Mouse (Mus musculus) liver, embryonic 16.5 days (tissue): ENCODE results near the gene Trip6. TPM values are rescaled to one million over a fixed set of nuclear protein-coding genes. Genes with fewer than 3 reads are reported as not detected.

Experiments used
- ATAC-seq: fragments of 200-750 bp; cut with Nextera tagmentation; 2 replicates; pipeline ENCODE4 v1.8.0; 2017; ENCODE audit warnings: low read depth, mild to moderate bottlenecking, moderate number of reproducible peaks, moderate library complexity
- H3K27ac ChIP-seq: fragments of 300-500 bp; sonication (generic); 2 replicates; pipeline ENCODE4 v1.5.1; 2014; ENCODE audit warnings: mild to moderate bottlenecking, low read length
- H3K27me3 ChIP-seq: fragments of 300-500 bp; sonication (generic); 2 replicates; pipeline ENCODE4 v1.6.1; 2014; ENCODE audit warnings: low read depth, low read length, mixed read lengths; ENCODE audit not compliant: control insufficient read depth, insufficient read depth
- H3K36me3 ChIP-seq: fragments of 300-500 bp; sonication (generic); 2 replicates; pipeline ENCODE4 v1.6.1; 2014; ENCODE audit warnings: mild to moderate bottlenecking; ENCODE audit not compliant: control insufficient read depth, insufficient read depth
- H3K4me1 ChIP-seq: fragments of 300-500 bp; sonication (generic); 2 replicates; pipeline ENCODE4 v1.6.1; 2014; ENCODE audit warnings: low read depth, low read length, mixed read lengths; ENCODE audit not compliant: control insufficient read depth
- H3K4me2 ChIP-seq: fragments of 300-500 bp; sonication (generic); 2 replicates; pipeline ENCODE4 v1.6.1; 2014; ENCODE audit warnings: low read depth, low read length, mixed read lengths
- H3K4me3 ChIP-seq: fragments of 300-500 bp; sonication (generic); 2 replicates; pipeline ENCODE4 v1.5.1; 2014; ENCODE audit warnings: low read depth, mild to moderate bottlenecking, low read length
- H3K9ac ChIP-seq: fragments of 300-500 bp; sonication (generic); 2 replicates; pipeline ENCODE4 v1.6.1; 2014; ENCODE audit warnings: low read depth, low read length
- H3K9me3 ChIP-seq: fragments of 300-500 bp; sonication (generic); replicated peaks from 2 replicates; pipeline ENCODE4 v1.6.1; 2016; ENCODE audit warnings: low read length; ENCODE audit not compliant: control insufficient read depth
- WGBS: fragments of 180-500 bp; shearing (Covaris S2); extraction: QIAGEN DNeasy Blood & Tissue Kit; methylation state at CpG from one replicate; pipeline ENCODE4 v1.1.7; 2014; ENCODE audit not compliant: insufficient replicate concordance; 5-methylcytosine and 5-hydroxymethylcytosine counted together
- polyA plus RNA-seq: library from polyadenylated mRNA; unstranded; fragments of >200 nt; fragmentation: Nextera tagmentation; extraction: Ambion mirVana; gene quantifications from 2 replicates; pipeline ENCODE4 v1.2.1, GENCODE M21; 2015

Gene Trip6
- polyA plus RNA-seq, 1 experiment from 2014 or later, result 9.6 TPM

DNA sequence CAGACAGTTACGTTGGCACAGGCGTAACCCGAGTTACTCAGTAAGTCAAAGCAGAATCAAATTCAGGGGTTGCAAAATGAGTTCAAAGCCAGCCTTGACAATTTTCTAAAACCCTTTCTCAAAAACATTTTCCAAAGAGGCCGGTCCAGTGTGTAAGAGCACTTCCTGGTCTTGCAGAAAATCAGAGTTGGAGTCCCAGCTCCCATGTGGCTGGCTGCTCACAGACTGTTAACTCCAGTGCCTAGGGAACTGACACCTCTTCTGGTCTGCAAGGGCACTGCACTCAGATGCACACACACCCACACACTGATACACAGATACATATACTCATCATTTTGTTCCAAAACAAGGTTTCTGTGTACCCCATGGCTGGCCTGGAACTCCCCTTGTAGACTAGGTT, 5.8 kb downstream of the Trip6 start:
- peak overlapping the region; percentile 93 for H3K4me3 ChIP-seq
- no peak for ATAC-seq
- no peak overlapping the region; the same call in 1 of the 2 replicates for H3K9ac ChIP-seq
- peaks cover 17% of the 10 kb centered on the region for H3K36me3 ChIP-seq
- H3K27ac ChIP-seq, result peak overlapping the region; percentile 91
- no peaks in the 10 kb centered on the region for H3K27me3 ChIP-seq
- H3K4me1 ChIP-seq, result peaks cover 38% of the 10 kb centered on the region
- WGBS, result 88% methylated on average over 4 of the region's 4 CpGs
- H3K9me3 ChIP-seq, result no peaks in the 10 kb centered on the region
- H3K4me2 ChIP-seq, result peak overlapping the region; percentile 74; the same call in 1 of the 2 replicates

DNA sequence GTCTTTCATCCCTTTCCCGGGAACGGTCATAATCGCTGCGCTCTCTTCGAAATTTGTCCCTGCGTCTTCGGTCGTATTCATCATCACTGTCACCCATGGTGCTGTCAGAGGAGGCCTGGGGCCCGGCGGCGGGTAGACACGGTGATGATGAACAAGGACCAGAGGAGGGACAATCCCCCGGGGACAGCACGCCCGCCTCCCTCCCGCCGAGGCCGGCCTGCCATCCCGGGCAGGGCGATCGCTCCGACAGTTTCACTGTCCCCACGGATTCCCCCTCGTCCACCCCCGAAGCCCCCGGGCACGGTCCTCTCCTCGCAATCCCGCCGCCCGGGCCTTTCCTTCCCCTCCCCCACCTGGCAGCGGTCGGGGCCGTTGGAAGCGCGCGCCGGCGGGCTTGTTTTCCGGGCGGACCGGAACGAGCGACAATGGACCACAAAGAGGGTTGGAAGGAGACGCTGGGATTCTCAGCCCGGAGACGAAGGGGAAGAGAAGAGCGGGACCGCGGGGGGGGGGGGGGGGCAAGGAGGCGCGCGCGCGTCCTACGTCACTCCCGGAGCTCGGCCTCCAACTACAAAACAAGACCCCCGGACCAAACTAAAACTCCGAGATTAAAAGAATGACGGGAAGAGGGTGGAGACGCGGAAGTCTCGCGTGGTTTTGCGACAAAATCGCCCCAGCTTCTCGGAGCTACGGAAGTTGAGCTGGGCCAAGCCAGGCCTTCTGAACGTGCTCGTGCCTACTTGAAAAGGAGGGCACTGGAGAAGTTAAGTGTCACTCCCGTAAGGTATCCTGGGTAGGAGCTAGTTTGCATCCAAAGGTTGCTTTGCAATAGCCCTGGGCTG, 6.9 kb downstream of the Trip6 start, which contains the start of gene Srrt:
Gene Srrt (minus strand): TSS at position 604 of the 842 bp plus-strand sequence.
- ATAC-seq, result peak; percentile 85
- peaks cover 28% of the 10 kb centered on the region for H3K36me3 ChIP-seq

DNA sequence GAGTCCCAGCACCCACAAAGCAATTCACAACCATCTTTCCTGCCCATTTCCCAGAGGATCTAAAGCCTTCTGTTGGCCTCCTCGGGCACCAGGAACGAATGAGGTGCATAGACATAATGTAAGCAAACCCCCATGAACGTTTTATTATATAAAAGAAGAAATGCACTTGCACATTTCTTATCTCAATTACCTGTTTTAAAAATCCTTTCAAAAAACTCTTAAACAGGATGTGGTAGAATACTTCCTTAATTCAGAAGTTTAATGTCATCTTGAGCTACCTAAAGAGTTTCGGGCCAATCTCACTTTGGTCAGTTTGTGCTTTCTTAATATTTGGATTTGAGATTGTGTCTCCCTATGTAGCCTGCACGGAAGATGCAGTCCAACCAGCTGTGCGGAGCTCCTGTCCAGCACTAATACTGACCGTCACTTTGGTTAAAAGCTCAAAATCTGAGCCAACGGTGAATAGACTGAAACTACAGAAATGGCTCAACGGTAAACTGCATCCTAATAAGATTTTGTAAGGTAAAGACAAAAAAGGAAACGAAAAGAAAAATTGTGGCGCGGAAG, 7.7 kb downstream of the Trip6 start:
- no peak for ATAC-seq
- H3K9ac ChIP-seq, result peak overlapping the region; percentile 95
- whole genome bisulfite sequencing, result 4% methylated on average over 12 of the region's 12 CpGs
- peak overlapping the region; percentile 74 for H3K4me2 ChIP-seq
- H3K36me3 ChIP-seq, result peaks cover 35% of the 10 kb centered on the region
- peak overlapping the region; percentile 93 for H3K4me3 ChIP-seq
- H3K9me3 ChIP-seq, result no peaks in the 10 kb centered on the region
- peak overlapping the region; percentile 91 for H3K27ac ChIP-seq
- no peaks in the 10 kb centered on the region for H3K27me3 ChIP-seq
- H3K4me1 ChIP-seq, result peaks cover 32% of the 10 kb centered on the region

More for the DNA sequence above, 6.9 kb downstream of the Trip6 start, which contains the start of gene Srrt:
- H3K9ac ChIP-seq, result peak within 1 kb of the TSS; percentile 95
- no peaks in the 10 kb centered on the region for H3K27me3 ChIP-seq
- H3K27ac ChIP-seq, result peak within 1 kb of the TSS; percentile 91
- no peaks in the 10 kb centered on the region for H3K9me3 ChIP-seq
- H3K4me2 ChIP-seq, result peak within 1 kb of the TSS; percentile 74
- H3K4me1 ChIP-seq, result peaks cover 32% of the 10 kb centered on the region
- under 1% methylated on average over 69 of the region's 72 CpGs for WGBS
- peak within 1 kb of the TSS; percentile 93 for H3K4me3 ChIP-seq

DNA sequence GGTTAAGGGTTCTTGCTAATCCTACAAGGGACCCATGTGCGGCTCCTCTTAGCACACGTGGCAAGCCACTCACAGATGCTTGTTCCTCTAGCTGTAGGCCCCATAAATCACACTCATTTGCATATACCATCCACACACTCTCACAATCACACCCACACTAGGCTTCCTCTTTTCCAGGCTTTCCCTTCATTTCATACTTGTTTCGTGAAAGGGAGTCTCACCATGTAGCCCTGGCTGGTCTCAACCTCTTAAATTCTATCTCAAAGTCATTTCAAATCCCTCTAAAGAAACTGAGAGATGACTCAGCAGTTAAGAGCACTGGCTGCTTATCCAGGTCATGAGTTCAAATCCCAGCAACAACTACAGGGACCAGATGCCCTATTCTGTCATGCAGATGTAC, 8.4 kb downstream of the Trip6 start:
- no peaks in the 10 kb centered on the region for H3K27me3 ChIP-seq
- peak overlapping the region; percentile 35; the same call in 1 of the 2 replicates for H3K9ac ChIP-seq
- H3K27ac ChIP-seq, result no peak overlapping the region
- peaks cover 32% of the 10 kb centered on the region for H3K4me1 ChIP-seq
- no peaks in the 10 kb centered on the region for H3K9me3 ChIP-seq
- H3K4me2 ChIP-seq, result peak overlapping the region; percentile 74
- H3K4me3 ChIP-seq, result peak overlapping the region; percentile 93
- peaks cover 41% of the 10 kb centered on the region for H3K36me3 ChIP-seq
- no peak for ATAC-seq
- WGBS, result 31% methylated on average over 3 of the region's 3 CpGs

DNA sequence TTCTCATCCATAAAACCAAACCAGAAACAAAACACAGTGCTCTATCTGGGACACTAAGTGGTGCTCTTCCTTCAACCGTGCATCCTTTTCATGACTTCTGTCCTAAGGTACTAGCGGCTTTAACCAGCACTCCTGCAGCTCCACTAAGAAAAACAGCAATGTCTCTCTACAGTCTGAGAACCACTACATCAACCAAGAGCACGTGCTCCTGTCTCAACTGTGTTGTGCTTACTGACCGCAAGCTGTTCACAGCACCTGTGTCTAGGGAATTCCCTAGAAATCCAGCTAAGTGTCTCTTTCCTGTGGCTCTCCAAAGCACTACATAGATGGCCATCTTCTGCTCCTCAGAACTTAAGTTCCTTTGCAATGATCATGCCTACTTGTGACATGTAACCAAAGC, 9.4 kb downstream of the Trip6 start:
- Histone ChIP-seq H3K9ac (no peak overlapping the region; the same call in 1 of the 2 replicates), H3K27me3 (no peaks in the 10 kb centered on the region), H3K4me3 (peak overlapping the region; percentile 93), H3K9me3 (no peaks in the 10 kb centered on the region), H3K4me1 (peaks cover 32% of the 10 kb centered on the region), H3K4me2 (peak overlapping the region; percentile 74), H3K27ac (no peak overlapping the region), H3K36me3 (peaks cover 51% of the 10 kb centered on the region)
- 68% methylated on average over 4 of the region's 4 CpGs for WGBS
- no peak for ATAC-seq

DNA sequence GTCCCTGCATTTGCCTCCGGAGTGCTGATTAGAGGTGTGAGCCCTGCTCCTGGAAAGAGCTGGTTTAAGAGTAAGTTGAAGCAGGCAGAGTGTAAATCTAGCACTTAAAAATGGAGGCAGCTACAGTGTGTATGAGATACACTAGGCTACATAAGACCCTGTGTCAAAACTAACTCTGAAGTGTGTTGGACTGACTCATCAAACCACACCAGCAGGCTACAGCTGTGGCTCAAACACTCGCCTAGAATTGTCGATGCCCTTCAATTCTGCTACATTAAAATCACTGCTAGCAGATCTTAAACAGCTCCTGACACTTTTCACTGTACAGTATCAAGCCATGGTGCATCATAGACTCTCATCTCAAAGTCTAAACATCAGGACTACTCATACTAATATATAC, 10.0 kb downstream of the Trip6 start:
- Histone ChIP-seq H3K27me3 (no peaks in the 10 kb centered on the region), H3K4me1 (peaks cover 32% of the 10 kb centered on the region), H3K4me2 (peak overlapping the region; percentile 74; the same call in 1 of the 2 replicates), H3K9ac (peak overlapping the region; percentile 0; the same call in 1 of the 2 replicates), H3K27ac (no peak overlapping the region), H3K36me3 (peaks cover 52% of the 10 kb centered on the region), H3K9me3 (no peaks in the 10 kb centered on the region), H3K4me3 (no peak overlapping the region)
- WGBS, result 69% methylated on average over 3 of the region's 3 CpGs
- no peak for ATAC-seq

DNA sequence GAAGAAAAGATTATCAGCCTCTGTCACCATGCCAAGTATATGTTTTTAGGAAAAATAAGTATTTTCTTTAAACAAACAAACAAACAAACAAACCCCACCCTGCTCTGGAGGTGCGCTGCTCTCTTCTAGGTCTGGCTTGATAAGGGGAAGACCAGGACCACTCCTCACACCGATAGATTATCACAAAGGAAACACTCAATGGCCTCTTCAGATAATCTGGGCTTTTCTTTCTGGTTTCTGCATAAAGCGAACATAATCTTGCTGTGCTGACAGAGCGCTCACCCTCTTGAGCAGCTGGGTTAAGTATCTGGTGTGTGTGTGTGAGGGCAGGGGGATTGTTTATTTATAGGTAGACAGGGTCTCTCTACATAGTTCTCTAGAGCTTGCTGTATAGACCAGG, 10.6 kb downstream of the Trip6 start:
- no peak overlapping the region for H3K27ac ChIP-seq
- H3K4me3 ChIP-seq, result no peak overlapping the region
- H3K4me1 ChIP-seq, result peaks cover 32% of the 10 kb centered on the region
- 0 out of 2 replicates have a peak overlapping the region, but pooled peaks have one; percentile 74 for H3K4me2 ChIP-seq
- peaks cover 55% of the 10 kb centered on the region for H3K36me3 ChIP-seq
- 26% methylated on average over 4 of the region's 4 CpGs for WGBS
- no peak for ATAC-seq
- no peak overlapping the region for H3K9ac ChIP-seq
- no peaks in the 10 kb centered on the region for H3K9me3 ChIP-seq
- H3K27me3 ChIP-seq, result no peaks in the 10 kb centered on the region

DNA sequence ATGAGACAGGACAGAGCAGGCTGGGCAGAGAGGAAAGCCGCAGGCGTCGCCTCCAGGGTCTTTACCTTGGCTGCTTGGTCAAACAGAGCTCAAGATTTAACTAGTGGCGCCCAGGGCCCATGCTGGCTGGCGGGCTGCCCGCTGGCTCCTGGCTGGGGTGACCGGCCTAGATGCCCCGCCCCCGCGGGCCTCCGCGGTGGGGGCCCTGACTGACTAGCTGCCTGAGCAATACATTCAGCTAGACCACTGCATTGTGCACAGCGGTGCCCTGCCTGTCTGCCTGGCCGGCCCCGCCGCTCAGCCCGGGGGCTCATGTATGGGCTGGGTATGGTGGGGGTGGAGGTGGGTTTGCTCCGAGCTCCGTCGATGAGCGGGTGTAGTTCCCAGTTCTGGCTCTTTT, 13.0 kb downstream of the Trip6 start:
- Histone ChIP-seq H3K36me3 (peaks cover 78% of the 10 kb centered on the region), H3K9ac (no peak overlapping the region), H3K4me3 (no peak overlapping the region), H3K27me3 (no peaks in the 10 kb centered on the region), H3K4me1 (peaks cover 26% of the 10 kb centered on the region), H3K9me3 (no peaks in the 10 kb centered on the region), H3K27ac (no peak overlapping the region), H3K4me2 (no peak overlapping the region)
- peak; percentile 14; the same call in 1 of the 2 replicates for ATAC-seq
- 89% methylated on average over 21 of the region's 21 CpGs for WGBS

DNA sequence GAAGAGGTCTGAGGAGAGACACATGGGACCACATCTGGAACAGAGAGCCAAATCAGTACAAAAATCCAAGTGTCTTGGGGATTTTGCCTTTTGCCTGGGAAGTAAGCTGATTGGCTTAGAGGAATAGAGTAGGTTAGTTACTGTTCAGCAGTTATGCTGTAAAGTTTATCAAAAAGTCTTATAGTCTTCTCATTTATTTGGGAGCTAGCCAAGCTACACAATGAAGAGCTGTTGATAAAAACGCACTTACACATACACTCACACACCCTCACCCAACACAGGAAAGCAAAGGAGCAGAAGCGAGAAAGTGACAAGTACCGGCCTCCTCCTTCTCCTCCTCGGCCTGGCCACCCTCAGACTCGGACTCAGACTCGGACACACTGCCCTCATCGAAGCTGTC, 15.0 kb downstream of the Trip6 start:
- Histone ChIP-seq H3K4me3 (no peak overlapping the region), H3K9ac (no peak overlapping the region), H3K9me3 (no peaks in the 10 kb centered on the region), H3K27me3 (no peaks in the 10 kb centered on the region), H3K27ac (no peak overlapping the region), H3K4me2 (no peak overlapping the region), H3K36me3 (peaks cover 90% of the 10 kb centered on the region), H3K4me1 (peaks cover 17% of the 10 kb centered on the region)
- 76% methylated on average over 7 of the region's 7 CpGs for WGBS
- no peak for ATAC-seq
